Mouse (Mus musculus) myocyte (in vitro differentiated cells): ENCODE measurements around the gene Samd4. TPM values are rescaled to one million over a fixed set of nuclear protein-coding genes. Genes with fewer than 3 reads are reported as not detected.

Source experiments
- H3K27me3 ChIP-seq: one replicate; pipeline ENCODE4 v1.6.1; 2011; ENCODE audit not compliant: control insufficient read depth, insufficient read depth, insufficient read length
- H3K36me3 ChIP-seq: one replicate; pipeline ENCODE4 v1.6.1; 2011; ENCODE audit not compliant: control insufficient read depth, insufficient read depth
- H3K4me2 ChIP-seq: one replicate; pipeline ENCODE4 v1.6.1; 2011; ENCODE audit warnings: low read depth, control low read depth
- H3K4me3 ChIP-seq: one replicate; pipeline ENCODE4 v1.5.1; 2011; ENCODE audit warnings: mild to moderate bottlenecking, control low read depth, moderate library complexity
- H3K79me2 ChIP-seq: one replicate; pipeline ENCODE4 v1.6.1; 2011; ENCODE audit not compliant: control insufficient read depth, insufficient read depth
- H3ac ChIP-seq: one replicate; pipeline ENCODE4 v1.6.1; 2011; ENCODE audit not compliant: control insufficient read depth, insufficient read length
- CEBPB ChIP-seq: IDR thresholded peaks from 2 replicates; pipeline ENCODE4 v1.6.1; 2011; ENCODE audit warnings: mild to moderate bottlenecking, moderate library complexity; ENCODE audit not compliant: poor library complexity, insufficient read depth, severe bottlenecking
- E2F4 ChIP-seq: IDR thresholded peaks from one replicate; pipeline ENCODE4 v1.6.1; 2011; ENCODE audit warnings: mild to moderate bottlenecking, control low read depth, moderate library complexity; ENCODE audit not compliant: insufficient read depth
- MAX ChIP-seq: IDR thresholded peaks from one replicate; pipeline ENCODE4 v1.6.1; 2011; ENCODE audit warnings: low read depth, mild to moderate bottlenecking, control low read depth
- MYOD1 ChIP-seq, 3 experiments: IDR thresholded peaks; one replicate each; pipeline ENCODE4 v1.6.1; 2011; ENCODE audit warnings: control low read depth in 2 of 3, low read depth in 2 of 3, mild to moderate bottlenecking in 2 of 3, moderate library complexity in 1 of 3; ENCODE audit not compliant: insufficient read length in 2 of 3, control insufficient read depth in 1 of 3
- MYOG ChIP-seq, 3 experiments: IDR thresholded peaks; one replicate each; pipeline ENCODE4 v1.6.1; 2011; ENCODE audit warnings: control low read depth in 2 of 3, low read depth in 2 of 3, mild to moderate bottlenecking in 2 of 3; ENCODE audit not compliant: insufficient read length in 2 of 3, control insufficient read depth in 1 of 3, insufficient read depth in 1 of 3
- POLR2A ChIP-seq: IDR thresholded peaks from one replicate; pipeline ENCODE4 v1.6.1; 2011; ENCODE audit warnings: low read depth, mild to moderate bottlenecking, control low read depth, moderate library complexity; ENCODE audit not compliant: insufficient read length
- POLR2AphosphoS2 ChIP-seq: IDR thresholded peaks from one replicate; pipeline ENCODE4 v1.6.1; 2011; ENCODE audit warnings: low read depth, control low read depth; ENCODE audit not compliant: insufficient read length
- REST ChIP-seq: IDR thresholded peaks from one replicate; pipeline ENCODE4 v1.6.1; 2011; ENCODE audit warnings: mild to moderate bottlenecking, control low read depth, moderate library complexity; ENCODE audit not compliant: insufficient read depth, insufficient read length
- SRF ChIP-seq: IDR thresholded peaks from one replicate; pipeline ENCODE4 v1.6.1; 2011; ENCODE audit warnings: low read depth; ENCODE audit not compliant: control insufficient read depth, insufficient read length
- TCF12 ChIP-seq: IDR thresholded peaks from one replicate; pipeline ENCODE4 v1.6.1; 2011; ENCODE audit warnings: mild to moderate bottlenecking, control low read depth; ENCODE audit not compliant: poor library complexity, insufficient read depth, severe bottlenecking
- TCF3 ChIP-seq: IDR thresholded peaks from one replicate; pipeline ENCODE4 v1.6.1; 2011; ENCODE audit warnings: low read depth, control low read depth; ENCODE audit not compliant: insufficient read length
- USF1 ChIP-seq: IDR thresholded peaks from one replicate; pipeline ENCODE4 v1.6.1; 2011; ENCODE audit warnings: low read depth, mild to moderate bottlenecking, control low read depth, moderate library complexity
- polyA plus RNA-seq: library from polyadenylated mRNA; unstranded; fragments of >200 nt; fragmentation: generic; extraction: Trizol; gene quantifications from one replicate; pipeline ENCODE4 v1.2.1, GENCODE M21; 2012; ENCODE audit warnings: missing spikeins

The Samd4 gene
- polyA plus RNA-seq, 1 experiment: 15.7 TPM

DNA sequence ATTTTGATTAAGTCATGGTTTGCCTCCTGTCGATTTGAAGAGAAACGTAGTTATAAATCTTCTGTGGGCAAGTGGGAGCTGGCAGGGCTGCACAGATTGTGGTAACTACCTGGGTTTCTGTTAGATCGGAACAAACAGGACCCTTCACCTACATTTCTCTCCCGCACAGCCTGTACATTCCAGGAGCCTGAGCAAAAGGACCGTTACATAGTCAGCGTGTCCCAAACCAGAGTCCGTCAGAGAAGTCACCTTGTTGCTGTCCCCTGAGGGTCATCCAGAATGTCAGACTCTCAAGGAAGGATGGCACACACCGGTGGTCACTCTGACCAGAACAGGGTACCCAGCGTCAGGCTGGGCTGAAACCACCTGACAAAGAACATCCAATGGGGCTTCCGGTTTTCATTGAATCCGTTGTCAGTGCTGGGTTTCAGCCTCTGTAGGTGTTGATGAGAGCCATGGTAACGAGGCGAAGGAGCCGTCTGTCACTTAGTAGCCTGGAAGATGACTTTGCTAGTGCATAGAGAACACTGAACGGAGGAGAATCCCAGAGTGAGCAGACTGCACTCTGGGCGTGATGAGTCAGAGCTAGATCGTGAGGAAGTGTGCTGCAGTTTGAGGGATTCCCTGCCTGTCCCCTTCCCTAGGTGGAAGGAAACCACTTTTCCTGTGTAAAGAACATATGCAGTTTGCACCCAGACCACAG, 98.2 kb downstream of the Samd4 start:
- Histone ChIP-seq H3K36me3 (no peaks in the 10 kb centered on the region), H3K4me2 (peak overlapping the region; percentile 55), H3K79me2 (peaks cover 43% of the 10 kb centered on the region), H3K27me3 (no peaks in the 10 kb centered on the region), H3K4me3 (no peak overlapping the region), H3ac (no peak overlapping the region)
- no peak for TF ChIP-seq TCF12
- TF ChIP-seq MAX: no peak
- TF ChIP-seq MYOG (IDR thresholded peaks at IDR 0.05; ENCODE audit: control insufficient read depth in 1 of 3, insufficient read depth in 1 of 3, insufficient read length in 2 of 3, low read depth in 2 of 3): no peak
- no peak for TF ChIP-seq POLR2A
- no peak for TF ChIP-seq POLR2AphosphoS2

GRCm38 (mm10) chr14:46982106-46982505, 99.5 kb downstream of the Samd4 start:
- H3K4me3 ChIP-seq: no peak overlapping the region
- no peaks in the 10 kb centered on the region for H3K36me3 ChIP-seq
- TF ChIP-seq POLR2A: no peak
- no peak for TF ChIP-seq POLR2AphosphoS2
- TF ChIP-seq CEBPB: no peak
- TF ChIP-seq SRF: no peak
- H3K79me2 ChIP-seq: peaks cover 37% of the 10 kb centered on the region
- no peak overlapping the region for H3K4me2 ChIP-seq
- H3ac ChIP-seq: no peak overlapping the region
- H3K27me3 ChIP-seq: no peaks in the 10 kb centered on the region

GRCm38 (mm10) chr14:46984542-46985125, 102.0 kb downstream of the Samd4 start:
- TF ChIP-seq MAX: no peak
- TF ChIP-seq TCF12: no peak
- no peak for TF ChIP-seq POLR2A
- no peak for TF ChIP-seq TCF3
- TF ChIP-seq CEBPB: no peak
- TF ChIP-seq E2F4: no peak
- TF ChIP-seq POLR2AphosphoS2: no peak
- no peak for TF ChIP-seq SRF
- TF ChIP-seq MYOD1 (IDR thresholded peaks at IDR 0.05; ENCODE audit: control insufficient read depth in 1 of 3, insufficient read length in 2 of 3, low read depth in 2 of 3): no peak
- TF ChIP-seq REST: no peak
- TF ChIP-seq USF1: no peak
- TF ChIP-seq MYOG (IDR thresholded peaks at IDR 0.05; ENCODE audit: control insufficient read depth in 1 of 3, insufficient read depth in 1 of 3, insufficient read length in 2 of 3, low read depth in 2 of 3): no peak
- Histone ChIP-seq H3ac (no peak overlapping the region), H3K27me3 (no peaks in the 10 kb centered on the region), H3K4me2 (no peak overlapping the region), H3K36me3 (no peaks in the 10 kb centered on the region), H3K79me2 (peaks cover 21% of the 10 kb centered on the region), H3K4me3 (no peak overlapping the region)

GRCm38 (mm10) chr14:46989694-46990093, 107.0 kb downstream of the Samd4 start:
- Histone ChIP-seq H3K27me3 (no peaks in the 10 kb centered on the region), H3K36me3 (no peaks in the 10 kb centered on the region), H3K4me2 (peak overlapping the region; percentile 85), H3K4me3 (no peak overlapping the region), H3K79me2 (peaks cover 29% of the 10 kb centered on the region), H3ac (no peak overlapping the region)
- no peak for TF ChIP-seq MAX
- TF ChIP-seq CEBPB: peak; percentile 33; the same call in 1 of the 2 replicates

- TF ChIP-seq CEBPB (no peak), REST (no peak), SRF (no peak), TCF12 (no peak), MYOG (IDR thresholded peaks at IDR 0.05; ENCODE audit: control insufficient read depth in 1 of 3, insufficient read depth in 1 of 3, insufficient read length in 2 of 3, low read depth in 2 of 3) (no peak), POLR2A (no peak), E2F4 (no peak), POLR2AphosphoS2 (no peak), MAX (no peak), TCF3 (no peak), USF1 (no peak)
- H3K4me2 ChIP-seq: peak overlapping the region; percentile 85
- H3K36me3 ChIP-seq: no peaks in the 10 kb centered on the region
- peaks cover 24% of the 10 kb centered on the region for H3K79me2 ChIP-seq
- H3K4me3 ChIP-seq: no peak overlapping the region
- no peak overlapping the region for H3ac ChIP-seq
- H3K27me3 ChIP-seq: no peaks in the 10 kb centered on the region
Measured at GRCm38 (mm10) chr14:46990450-46990849, 107.8 kb downstream of the Samd4 start.
